Mouse (Mus musculus): ENCODE measurements around the gene Srpk3.
"Not testable (repeated sequence)": the region's sequence is repeated elsewhere in the genome, so short reads cannot be mapped to it uniquely, and the experiment has no call there.

Srpk3 gene

GRCm38 (mm10) chrX:73774168-73774760, at the start of gene Srpk3:
Gene Srpk3 (plus strand): TSS chrX:73774405.
- DNase-seq, result no peak

DNA sequence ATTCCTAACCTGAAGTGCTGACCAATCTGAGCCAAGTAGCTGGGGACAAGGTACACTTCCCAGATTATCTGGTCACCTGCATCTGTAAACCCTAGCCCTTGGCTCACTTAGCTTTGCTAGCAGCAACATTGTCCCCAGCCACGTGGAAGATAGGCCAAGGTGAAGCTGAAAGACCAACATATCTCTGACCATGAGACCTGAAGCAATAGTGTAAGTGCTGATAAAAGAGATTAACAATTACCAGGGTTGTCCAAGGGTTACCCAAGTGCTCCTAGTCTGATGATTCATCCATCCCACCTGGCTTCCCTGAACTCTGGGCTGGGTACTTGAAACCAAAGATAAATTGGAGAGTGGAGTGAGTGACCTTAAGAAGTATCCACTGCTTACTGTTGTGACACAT, 43.3 kb upstream of the Srpk3 start:
- no peak for DNase-seq

DNA sequence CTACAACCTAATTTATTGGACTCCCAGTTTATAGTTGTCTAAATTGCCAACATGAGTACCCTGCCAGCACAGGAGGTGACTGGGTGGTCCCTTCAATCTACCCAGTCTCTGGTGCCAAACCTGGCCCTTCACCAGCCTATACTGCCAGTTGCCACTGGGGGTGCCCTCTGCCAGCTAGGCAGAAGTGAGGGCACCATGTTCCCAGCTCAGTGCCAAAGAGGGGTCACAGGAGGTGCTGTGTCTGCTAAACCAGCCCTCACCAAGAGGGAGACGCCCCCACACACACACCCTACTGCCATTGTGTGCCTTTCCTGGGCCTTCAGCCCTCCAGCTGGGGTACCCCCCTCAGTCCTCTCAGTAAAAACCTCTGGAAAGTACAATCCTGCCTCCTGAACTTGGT, 36.0 kb upstream of the Srpk3 start:
- DNase-seq, result no peak

- DNase-seq, result no peak
Observed at GRCm38 (mm10) chrX:73739151-73739550, 35.1 kb upstream of the Srpk3 start.

- DNase-seq, result not testable (repeated sequence)
Observed at GRCm38 (mm10) chrX:73739841-73740240, 34.4 kb upstream of the Srpk3 start.

GRCm38 (mm10) chrX:73744774-73745481, 29.3 kb upstream of the Srpk3 start:
- DNase-seq, result no peak

- DNase-seq, result no peak
Observed at GRCm38 (mm10) chrX:73748977-73749376, 25.2 kb upstream of the Srpk3 start.

GRCm38 (mm10) chrX:73756334-73757140, 17.7 kb upstream of the Srpk3 start, which contains the start of gene Plxnb3:
Gene Plxnb3 (plus strand): TSS chrX:73757090.
- DNase-seq, result no peak

- DNase-seq, result no peak
Observed at GRCm38 (mm10) chrX:73758611-73759290, 15.5 kb upstream of the Srpk3 start.

DNA sequence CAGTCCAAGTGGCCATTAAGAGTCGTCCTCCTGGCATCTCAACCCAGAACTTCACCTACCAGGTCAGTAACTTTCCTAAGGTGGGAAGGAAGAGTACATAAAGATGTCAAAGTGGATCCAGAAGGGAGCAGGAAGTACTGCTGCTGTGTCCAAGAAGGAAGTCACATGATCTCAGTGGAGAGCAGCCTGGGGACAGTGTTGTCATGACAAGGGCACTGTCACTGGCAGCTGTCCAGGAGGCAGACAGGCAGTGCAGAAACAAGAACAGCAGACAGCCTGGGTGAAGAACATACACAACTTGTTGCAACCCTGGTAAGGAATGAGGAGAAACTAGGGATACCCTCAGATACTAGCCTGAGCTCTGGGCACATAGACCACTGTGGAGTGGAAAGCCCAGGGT, 8.9 kb upstream of the Srpk3 start:
- peak; percentile 55 for DNase-seq

DNA sequence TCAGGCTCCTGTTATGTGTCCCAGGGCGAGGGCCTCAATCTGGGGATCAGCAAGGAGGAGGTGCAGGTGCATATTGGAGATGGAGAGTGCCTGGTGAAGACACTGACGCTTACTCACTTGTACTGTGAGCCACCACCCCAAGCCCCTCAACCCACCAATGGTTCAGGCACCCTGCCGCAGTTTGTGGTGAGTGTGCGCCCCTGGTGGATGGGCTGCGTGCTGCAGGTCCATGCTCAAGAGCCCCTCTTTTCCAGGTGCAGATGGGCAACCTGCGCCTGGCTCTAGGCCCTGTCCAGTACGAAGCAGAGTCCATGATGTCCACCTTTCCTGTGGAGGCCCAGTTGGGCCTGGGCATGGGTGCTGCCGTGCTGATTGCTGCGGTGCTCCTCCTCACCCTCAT, 6.9 kb upstream of the Srpk3 start:
- DNase-seq, result no peak

GRCm38 (mm10) chrX:73774802-73775483, 738 bp downstream of the Srpk3 start:
- DNase-seq, result no peak

- no peak for DNase-seq
Observed at GRCm38 (mm10) chrX:73782227-73782626, 8.0 kb downstream of the Srpk3 start.

- DNase-seq, result peak; percentile 21
Observed at GRCm38 (mm10) chrX:73785666-73786065, 11.5 kb downstream of the Srpk3 start.

GRCm38 (mm10) chrX:73786364-73787224, 12.4 kb downstream of the Srpk3 start, which contains the start of the genes Idh3g and Ssr4:
Gene Idh3g (minus strand): TSS chrX:73786897.
Gene Ssr4 (plus strand): TSS chrX:73787028.
- peak; percentile 95 for DNase-seq

DNA sequence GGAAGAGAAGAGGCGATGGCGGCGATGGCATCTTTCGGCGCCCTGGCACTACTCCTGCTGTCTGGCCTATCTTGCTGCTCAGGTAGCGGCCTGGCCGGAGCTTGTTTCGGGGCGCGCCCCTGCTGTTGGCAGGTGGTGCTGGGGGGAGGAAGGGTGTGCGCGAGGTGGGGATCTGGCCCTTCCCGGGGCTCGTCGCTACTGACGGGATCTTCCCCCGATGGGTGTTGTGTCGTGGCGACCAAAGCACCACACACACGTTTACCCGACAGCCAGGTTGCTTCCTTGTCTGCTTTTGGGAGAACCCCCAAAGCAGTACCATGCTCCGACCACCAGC, 13.0 kb downstream of the Srpk3 start:
- no peak for DNase-seq

- no peak for DNase-seq
Observed at GRCm38 (mm10) chrX:73788501-73788900, 14.3 kb downstream of the Srpk3 start.

GRCm38 (mm10) chrX:73793039-73793438, 18.8 kb downstream of the Srpk3 start:
- DNase-seq, result no peak

GRCm38 (mm10) chrX:73793505-73793904, 19.3 kb downstream of the Srpk3 start:
- DNase-seq, result no peak

DNA sequence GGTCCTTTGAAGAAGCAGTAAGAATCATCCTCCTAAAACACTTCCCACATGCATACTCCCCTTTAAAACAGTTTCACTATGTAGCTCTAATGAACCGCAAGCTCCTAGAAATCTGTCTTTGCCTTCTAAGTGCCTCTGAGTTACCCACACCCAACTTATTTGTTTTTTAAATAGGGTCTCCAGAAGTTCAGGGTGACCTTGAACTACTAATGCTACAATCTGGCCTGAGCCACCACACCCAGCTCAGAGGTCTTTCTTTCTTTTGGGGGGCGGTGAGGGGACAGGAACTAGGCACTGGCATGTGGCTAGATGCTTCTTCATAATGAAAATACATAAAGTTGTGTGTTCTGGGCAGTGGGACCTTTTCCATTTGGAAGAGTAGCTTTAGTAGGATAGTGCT, 23.3 kb downstream of the Srpk3 start:
- DNase-seq, result no peak

DNA sequence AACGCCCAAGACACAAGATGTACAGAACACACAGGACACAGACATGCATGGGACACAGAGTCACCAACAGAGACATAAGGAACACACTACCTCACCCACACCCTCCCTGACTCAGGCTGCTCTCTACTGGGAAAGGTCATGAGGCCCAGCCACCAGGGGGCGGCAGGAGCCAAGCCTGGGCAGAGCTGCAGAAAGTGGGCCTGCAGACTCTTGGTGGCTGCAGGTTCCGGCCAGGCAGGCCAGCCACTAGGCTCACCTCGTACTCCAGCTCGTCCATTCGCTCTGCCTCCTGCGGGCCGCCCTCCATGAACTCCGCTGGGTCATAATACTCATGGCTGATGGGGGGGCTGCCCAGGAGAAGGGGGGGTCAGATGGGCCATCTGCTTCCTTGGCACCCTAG, 24.3 kb downstream of the Srpk3 start:
- peak; percentile 78 for DNase-seq

DNA sequence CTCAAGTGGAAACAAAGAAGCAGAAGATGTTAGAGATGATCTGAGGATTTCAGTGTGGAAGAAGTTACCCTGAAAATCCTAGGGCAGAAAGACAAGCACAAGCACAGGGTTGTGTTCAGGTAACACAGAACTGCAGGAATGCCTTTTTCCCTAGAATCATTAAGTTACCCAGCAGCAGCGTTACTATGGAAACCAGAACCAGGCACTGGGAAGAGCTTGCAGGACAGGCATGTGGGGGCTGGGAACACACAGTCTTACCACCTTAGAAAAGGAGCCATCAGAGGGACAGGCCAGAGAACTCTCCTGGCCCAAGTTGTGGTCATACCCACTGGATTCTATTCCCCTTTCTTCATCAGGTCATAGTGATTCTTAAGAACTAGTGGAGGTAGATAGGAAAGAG, 31.6 kb downstream of the Srpk3 start:
- DNase-seq, result no peak
